Mouse (Mus musculus): ENCODE measurements around the gene Zcchc9.

GRCm38 (mm10) chr13:91759791-91760190 lies 47.7 kb downstream of the Zcchc9 start:
- no peak for TF ChIP-seq CTCF (conservative IDR thresholded peaks at IDR 0.05; ENCODE audit: insufficient read depth, insufficient read length, low read depth, low read length)
- TF ChIP-seq POLR2A (IDR thresholded peaks at IDR 0.05; ENCODE audit: low read depth, low read length): no peak

Data from kidney, adult 2 months (tissue).